Mouse (Mus musculus): ENCODE measurements around the gene Stub1. TPM values are rescaled to one million over a fixed set of nuclear protein-coding genes. Genes with fewer than 3 reads are reported as not detected.
A peak's percentile ranks its signal among the peaks of the same experiment; 100 is the strongest.
"Not testable (repeated sequence)": the region's sequence is repeated elsewhere in the genome, so short reads cannot be mapped to it uniquely, and the experiment has no call there.

Gene Stub1
- polyA plus RNA-seq, 1 experiment from 2014 or later, result 314 TPM

GRCm38 (mm10) chr17:25871566-25871965, 38.4 kb upstream of the Stub1 start:
- not testable (repeated sequence) for H3K4me3 ChIP-seq (replicated peaks; ENCODE audit: low read length); H3K27me3 ChIP-seq (ENCODE audit: control insufficient read depth, insufficient read depth, low read length); H3K27ac ChIP-seq (ENCODE audit: low read length); H3K9me3 ChIP-seq (replicated peaks; ENCODE audit: control insufficient read depth, low read length); H3K9ac ChIP-seq (ENCODE audit: low read length); ATAC-seq (ENCODE audit: insufficient read depth, low FRiP score); H3K4me2 ChIP-seq (ENCODE audit: low read depth, low read length); H3K36me3 ChIP-seq (ENCODE audit: control insufficient read depth, insufficient read depth, low read length)
- H3K4me1 ChIP-seq (ENCODE audit: control insufficient read depth, insufficient read depth, low read length), result peaks cover 23% of the 10 kb centered on the region

- no peak overlapping the region for H3K4me3 ChIP-seq (replicated peaks; ENCODE audit: low read length)
- 88% methylated on average over 2 of the region's 2 CpGs for WGBS
- H3K4me1 ChIP-seq (ENCODE audit: control insufficient read depth, insufficient read depth, low read length), result peaks cover 15% of the 10 kb centered on the region
- no peak overlapping the region for H3K4me2 ChIP-seq (ENCODE audit: low read depth, low read length)
- no peaks in the 10 kb centered on the region for H3K9me3 ChIP-seq (replicated peaks; ENCODE audit: control insufficient read depth, low read length)
- ATAC-seq (ENCODE audit: insufficient read depth, low FRiP score), result no peak
- no peak overlapping the region for H3K27ac ChIP-seq (ENCODE audit: low read length)
- H3K27me3 ChIP-seq (ENCODE audit: control insufficient read depth, insufficient read depth, low read length), result no peaks in the 10 kb centered on the region
- H3K36me3 ChIP-seq (ENCODE audit: control insufficient read depth, insufficient read depth, low read length), result no peaks in the 10 kb centered on the region
- no peak overlapping the region for H3K9ac ChIP-seq (ENCODE audit: low read length)
Observed at GRCm38 (mm10) chr17:25869954-25870353, 36.8 kb upstream of the Stub1 start.

GRCm38 (mm10) chr17:25869498-25869897, 36.3 kb upstream of the Stub1 start:
- H3K27me3 ChIP-seq (ENCODE audit: control insufficient read depth, insufficient read depth, low read length), result no peaks in the 10 kb centered on the region
- H3K4me1 ChIP-seq (ENCODE audit: control insufficient read depth, insufficient read depth, low read length), result peaks cover 14% of the 10 kb centered on the region
- no peaks in the 10 kb centered on the region for H3K9me3 ChIP-seq (replicated peaks; ENCODE audit: control insufficient read depth, low read length)
- H3K27ac ChIP-seq (ENCODE audit: low read length), result no peak overlapping the region
- WGBS, result 83% methylated on average over 8 of the region's 8 CpGs
- no peak overlapping the region for H3K9ac ChIP-seq (ENCODE audit: low read length)
- no peak for ATAC-seq (ENCODE audit: insufficient read depth, low FRiP score)
- no peak overlapping the region for H3K4me2 ChIP-seq (ENCODE audit: low read depth, low read length)
- H3K4me3 ChIP-seq (replicated peaks; ENCODE audit: low read length), result no peak overlapping the region
- H3K36me3 ChIP-seq (ENCODE audit: control insufficient read depth, insufficient read depth, low read length), result no peaks in the 10 kb centered on the region

GRCm38 (mm10) chr17:25868601-25869191, 35.5 kb upstream of the Stub1 start, which contains the start of gene Mcrip2:
TSS of gene Mcrip2 (minus strand) at chr17:25868764.
- H3K36me3 ChIP-seq (ENCODE audit: control insufficient read depth, insufficient read depth, low read length), result no peaks in the 10 kb centered on the region
- H3K27me3 ChIP-seq (ENCODE audit: control insufficient read depth, insufficient read depth, low read length), result no peaks in the 10 kb centered on the region
- under 1% methylated on average over 24 of the region's 24 CpGs for WGBS
- ATAC-seq (ENCODE audit: insufficient read depth, low FRiP score), result peak; percentile 81
- H3K4me2 ChIP-seq (ENCODE audit: low read depth, low read length), result peak within 1 kb of the TSS; percentile 92
- H3K27ac ChIP-seq (ENCODE audit: low read length), result peak within 1 kb of the TSS; percentile 80
- H3K4me3 ChIP-seq (replicated peaks; ENCODE audit: low read length), result peak within 1 kb of the TSS; percentile 86
- H3K9me3 ChIP-seq (replicated peaks; ENCODE audit: control insufficient read depth, low read length), result no peaks in the 10 kb centered on the region
- H3K9ac ChIP-seq (ENCODE audit: low read length), result peak within 1 kb of the TSS; percentile 79
- peaks cover 8% of the 10 kb centered on the region; the same call in 1 of the 2 replicates for H3K4me1 ChIP-seq (ENCODE audit: control insufficient read depth, insufficient read depth, low read length)

- Histone ChIP-seq H3K36me3 (ENCODE audit: control insufficient read depth, insufficient read depth, low read length) (0 out of 2 replicates have a peak, but pooled peaks cover 3% of the 10 kb centered on the region), H3K4me3 (replicated peaks; ENCODE audit: low read length) (peak overlapping the region; percentile 86), H3K9me3 (replicated peaks; ENCODE audit: control insufficient read depth, low read length) (no peaks in the 10 kb centered on the region), H3K4me1 (ENCODE audit: control insufficient read depth, insufficient read depth, low read length) (peaks cover 8% of the 10 kb centered on the region; the same call in 1 of the 2 replicates), H3K4me2 (ENCODE audit: low read depth, low read length) (peak overlapping the region; percentile 92), H3K27me3 (ENCODE audit: control insufficient read depth, insufficient read depth, low read length) (no peaks in the 10 kb centered on the region), H3K9ac (ENCODE audit: low read length) (peak overlapping the region; percentile 79), H3K27ac (ENCODE audit: low read length) (peak overlapping the region; percentile 80)
- ATAC-seq (ENCODE audit: insufficient read depth, low FRiP score), result peak; percentile 28; the same call in 1 of the 2 replicates
- under 1% methylated on average over 42 of the region's 42 CpGs for WGBS
Observed at GRCm38 (mm10) chr17:25867836-25868600, 34.8 kb upstream of the Stub1 start.

- Histone ChIP-seq H3K4me3 (replicated peaks; ENCODE audit: low read length) (peak overlapping the region; percentile 86), H3K27ac (ENCODE audit: low read length) (peak overlapping the region; percentile 80), H3K9me3 (replicated peaks; ENCODE audit: control insufficient read depth, low read length) (no peaks in the 10 kb centered on the region), H3K9ac (ENCODE audit: low read length) (peak overlapping the region; percentile 79), H3K36me3 (ENCODE audit: control insufficient read depth, insufficient read depth, low read length) (0 out of 2 replicates have a peak, but pooled peaks cover 3% of the 10 kb centered on the region), H3K27me3 (ENCODE audit: control insufficient read depth, insufficient read depth, low read length) (no peaks in the 10 kb centered on the region), H3K4me1 (ENCODE audit: control insufficient read depth, insufficient read depth, low read length) (peaks cover 8% of the 10 kb centered on the region; the same call in 1 of the 2 replicates), H3K4me2 (ENCODE audit: low read depth, low read length) (peak overlapping the region; percentile 92)
- 17% methylated on average over 7 of the region's 7 CpGs for WGBS
- no peak for ATAC-seq (ENCODE audit: insufficient read depth, low FRiP score)
Observed at GRCm38 (mm10) chr17:25867509-25867835, 34.3 kb upstream of the Stub1 start.

GRCm38 (mm10) chr17:25866172-25866571, 33.0 kb upstream of the Stub1 start:
- Histone ChIP-seq H3K4me3 (replicated peaks; ENCODE audit: low read length) (no peak overlapping the region), H3K9me3 (replicated peaks; ENCODE audit: control insufficient read depth, low read length) (no peaks in the 10 kb centered on the region), H3K36me3 (ENCODE audit: control insufficient read depth, insufficient read depth, low read length) (0 out of 2 replicates have a peak, but pooled peaks cover 3% of the 10 kb centered on the region), H3K4me2 (ENCODE audit: low read depth, low read length) (no peak overlapping the region), H3K27me3 (ENCODE audit: control insufficient read depth, insufficient read depth, low read length) (no peaks in the 10 kb centered on the region), H3K4me1 (ENCODE audit: control insufficient read depth, insufficient read depth, low read length) (peaks cover 13% of the 10 kb centered on the region; the same call in 1 of the 2 replicates), H3K27ac (ENCODE audit: low read length) (peak overlapping the region; percentile 39; the same call in 1 of the 2 replicates), H3K9ac (ENCODE audit: low read length) (no peak overlapping the region)
- 86% methylated on average over 3 of the region's 3 CpGs for WGBS
- ATAC-seq (ENCODE audit: insufficient read depth, low FRiP score), result no peak

GRCm38 (mm10) chr17:25865288-25865687, 32.1 kb upstream of the Stub1 start:
- Histone ChIP-seq H3K9me3 (replicated peaks; ENCODE audit: control insufficient read depth, low read length) (no peaks in the 10 kb centered on the region), H3K27ac (ENCODE audit: low read length) (peak overlapping the region; percentile 39; the same call in 1 of the 2 replicates), H3K4me1 (ENCODE audit: control insufficient read depth, insufficient read depth, low read length) (peaks cover 20% of the 10 kb centered on the region), H3K36me3 (ENCODE audit: control insufficient read depth, insufficient read depth, low read length) (0 out of 2 replicates have a peak, but pooled peaks cover 3% of the 10 kb centered on the region), H3K4me2 (ENCODE audit: low read depth, low read length) (peak overlapping the region; percentile 23; the same call in 1 of the 2 replicates), H3K9ac (ENCODE audit: low read length) (no peak overlapping the region; the same call in 1 of the 2 replicates), H3K27me3 (ENCODE audit: control insufficient read depth, insufficient read depth, low read length) (no peaks in the 10 kb centered on the region), H3K4me3 (replicated peaks; ENCODE audit: low read length) (no peak overlapping the region)
- peak; percentile 23; the same call in 1 of the 2 replicates for ATAC-seq (ENCODE audit: insufficient read depth, low FRiP score)
- WGBS, result 85% methylated on average over 11 of the region's 11 CpGs

- H3K9me3 ChIP-seq (replicated peaks; ENCODE audit: control insufficient read depth, low read length), result no peaks in the 10 kb centered on the region
- no peak for ATAC-seq (ENCODE audit: insufficient read depth, low FRiP score)
- H3K4me1 ChIP-seq (ENCODE audit: control insufficient read depth, insufficient read depth, low read length), result peaks cover 22% of the 10 kb centered on the region
- 0 out of 2 replicates have a peak, but pooled peaks cover 3% of the 10 kb centered on the region for H3K36me3 ChIP-seq (ENCODE audit: control insufficient read depth, insufficient read depth, low read length)
- no peak overlapping the region for H3K27ac ChIP-seq (ENCODE audit: low read length)
- no peak overlapping the region for H3K4me2 ChIP-seq (ENCODE audit: low read depth, low read length)
- no peaks in the 10 kb centered on the region for H3K27me3 ChIP-seq (ENCODE audit: control insufficient read depth, insufficient read depth, low read length)
- H3K4me3 ChIP-seq (replicated peaks; ENCODE audit: low read length), result no peak overlapping the region
- 89% methylated on average over 14 of the region's 14 CpGs for WGBS
- no peak overlapping the region for H3K9ac ChIP-seq (ENCODE audit: low read length)
Observed at GRCm38 (mm10) chr17:25864311-25864710, 31.1 kb upstream of the Stub1 start.

Measured in stomach, embryonic 16.5 days (tissue).